Mouse (Mus musculus): ENCODE data around the gene Olfr1502. TPM values are rescaled to one million over a fixed set of nuclear protein-coding genes. Genes with fewer than 3 reads are reported as not detected.

The Olfr1502 gene
- polyA plus RNA-seq, 1 experiment from 2014 or later: not detected

Other genes starting within 250 kb of the Olfr1502 start
- not detected in 2 replicates for gene Olfr1487, start 244.4 kb upstream of the Olfr1502 start, polyA plus RNA-seq (2014; fragmentation: Nextera tagmentation; extraction: Ambion mirVana)
- gene Olfr1489, start 230.2 kb upstream of the Olfr1502 start, polyA plus RNA-seq (2014; fragmentation: Nextera tagmentation; extraction: Ambion mirVana): not detected in 2 replicates
- gene Olfr1490, start 210.7 kb upstream of the Olfr1502 start, polyA plus RNA-seq (2014; fragmentation: Nextera tagmentation; extraction: Ambion mirVana): not detected in 2 replicates
- gene Olfr1491, start 164.5 kb upstream of the Olfr1502 start, polyA plus RNA-seq (2014; fragmentation: Nextera tagmentation; extraction: Ambion mirVana): not detected in 2 replicates
- not detected in 2 replicates for gene Olfr1493-ps1, start 138.5 kb upstream of the Olfr1502 start, polyA plus RNA-seq (2014; fragmentation: Nextera tagmentation; extraction: Ambion mirVana)
- not detected in 2 replicates for gene Olfr1494, start 122.1 kb upstream of the Olfr1502 start, polyA plus RNA-seq (2014; fragmentation: Nextera tagmentation; extraction: Ambion mirVana)
- not detected in 2 replicates for gene Olfr1495, start 97.2 kb upstream of the Olfr1502 start, polyA plus RNA-seq (2014; fragmentation: Nextera tagmentation; extraction: Ambion mirVana)
- gene Olfr1496, start 83.9 kb upstream of the Olfr1502 start, polyA plus RNA-seq (2014; fragmentation: Nextera tagmentation; extraction: Ambion mirVana): not detected in 2 replicates
- gene Olfr1497, start 63.6 kb upstream of the Olfr1502 start, polyA plus RNA-seq (2014; fragmentation: Nextera tagmentation; extraction: Ambion mirVana): not detected in 2 replicates
- not detected in 2 replicates for gene Olfr1499, start 42.3 kb upstream of the Olfr1502 start, polyA plus RNA-seq (2014; fragmentation: Nextera tagmentation; extraction: Ambion mirVana)
- gene Olfr1500, start 31.3 kb upstream of the Olfr1502 start, polyA plus RNA-seq (2014; fragmentation: Nextera tagmentation; extraction: Ambion mirVana): not detected in 2 replicates
- not detected in 2 replicates for gene Olfr1501, start 11.1 kb upstream of the Olfr1502 start, polyA plus RNA-seq (2014; fragmentation: Nextera tagmentation; extraction: Ambion mirVana)
- gene Olfr1504, start 36.1 kb downstream of the Olfr1502 start, polyA plus RNA-seq (2014; fragmentation: Nextera tagmentation; extraction: Ambion mirVana): not detected in 2 replicates
- gene Olfr1505, start 51.7 kb downstream of the Olfr1502 start, polyA plus RNA-seq (2014; fragmentation: Nextera tagmentation; extraction: Ambion mirVana): not detected in 2 replicates